Mouse (Mus musculus) bone marrow, adult 2 months (tissue): ENCODE results near the gene Hal.

Experiments
- CTCF ChIP-seq: fragments of 200-500 bp; IDR thresholded peaks from 2 replicates; pipeline ENCODE4 v1.5.1; 2011; ENCODE audit warnings: low read length, control low read depth; ENCODE audit not compliant: control insufficient read depth, insufficient read depth
- POLR2A ChIP-seq: fragments of 200-500 bp; IDR thresholded peaks from 2 replicates; pipeline ENCODE4 v1.6.1; 2011; ENCODE audit warnings: low read depth, mild to moderate bottlenecking, control low read depth, low read length, borderline replicate concordance; ENCODE audit not compliant: control insufficient read depth

GRCm38 (mm10) chr10:93515927-93516326 lies 27.4 kb downstream of the Hal start:
- TF ChIP-seq POLR2A (no peak), CTCF (no peak)
